Mouse (Mus musculus) heart, postnatal 4 days (tissue): ENCODE measurements around the gene Setd6. TPM values are rescaled to one million over a fixed set of nuclear protein-coding genes. Genes with fewer than 3 reads are reported as not detected.
A peak's percentile ranks its signal among the peaks of the same experiment; 100 is the strongest.

Experiments
- DNase-seq: peaks from one replicate; pipeline ENCODE4 v3.0.0; 2021
- microRNA-seq, 2 experiments: library from miRNA; unstranded; fragments of <30 nt; microRNA quantifications; one replicate each; pipeline ENCODE4 v1.2.0; 2021 to 2022
- total RNA-seq, 2 experiments: library from RNA; stranded (reverse); gene quantifications; 2 replicates each; pipeline ENCODE4 v1.2.3; 2021

Gene Setd6
- total RNA-seq, 2 experiments from 2014 or later, result 13.9 to 14.7 TPM

GRCm38 (mm10) chr8:95711029-95711428, 4.7 kb upstream of the Setd6 start:
- no peak for DNase-seq

- no peak for DNase-seq
Measured at GRCm38 (mm10) chr8:95712395-95712794, 3.3 kb upstream of the Setd6 start.

GRCm38 (mm10) chr8:95713100-95714010, 2.3 kb upstream of the Setd6 start:
- DNase-seq, result peak; percentile 77

GRCm38 (mm10) chr8:95714367-95714766, 1.3 kb upstream of the Setd6 start:
- DNase-seq, result no peak

- no peak for DNase-seq
Measured at GRCm38 (mm10) chr8:95714837-95715413, 756 bp upstream of the Setd6 start.

- no peak for DNase-seq
Measured at GRCm38 (mm10) chr8:95716546-95717335, 1.1 kb downstream of the Setd6 start.

GRCm38 (mm10) chr8:95727625-95728024, 11.9 kb downstream of the Setd6 start:
- no peak for DNase-seq

- no peak for DNase-seq
Measured at GRCm38 (mm10) chr8:95738596-95738995, 22.9 kb downstream of the Setd6 start.

- no peak for DNase-seq
Measured at GRCm38 (mm10) chr8:95741732-95742131, 26.1 kb downstream of the Setd6 start.

GRCm38 (mm10) chr8:95748028-95748427, 32.3 kb downstream of the Setd6 start:
- DNase-seq, result no peak

- DNase-seq, result no peak
Measured at GRCm38 (mm10) chr8:95751924-95752323, 36.2 kb downstream of the Setd6 start.

- no peak for DNase-seq
Measured at GRCm38 (mm10) chr8:95760323-95760722, 44.6 kb downstream of the Setd6 start.

GRCm38 (mm10) chr8:95764133-95764532, 48.5 kb downstream of the Setd6 start:
- no peak for DNase-seq

Small RNA genes within 50 kb of the gene (microRNA-seq; reads per million reads assigned to microRNA genes)
- gene Mir7073, result 2.9 to 3.8 reads per million in 2 experiments

Other genes starting within 250 kb of the Setd6 start
- 10 to 100 TPM; 52.5 to 59.4 TPM for gene Csnk2a2, start 225.8 kb upstream of the Setd6 start, total RNA-seq
- under 1 TPM; 0.69 to 0.81 TPM for gene Ccdc113, start 181.8 kb upstream of the Setd6 start, total RNA-seq
- not detected for gene Prss54, start 139.5 kb upstream of the Setd6 start, total RNA-seq
- gene Gins3, start 82.4 kb upstream of the Setd6 start, total RNA-seq, result 1 to 10 TPM; 4.4 to 6.0 TPM
- gene Ndrg4, start 38.9 kb upstream of the Setd6 start, total RNA-seq, result 100 to 1,000 TPM; 324 to 340 TPM
- 100 to 1,000 TPM; 152 to 174 TPM for gene Cnot1, start 91.6 kb downstream of the Setd6 start, total RNA-seq
- gene Sap18b, start 109.5 kb downstream of the Setd6 start, total RNA-seq, result 100 to 1,000 TPM in 1 of 2 experiments, 10 to 100 TPM in 1; 92.4 to 102 TPM
- gene Slc38a7, start 137.7 kb downstream of the Setd6 start, total RNA-seq, result 1 to 10 TPM; 7.5 to 7.9 TPM
- 100 to 1,000 TPM; 481 to 500 TPM for gene Got2, start 172.7 kb downstream of the Setd6 start, total RNA-seq